Mouse (Mus musculus) layer of hippocampus, adult 8-10 months (tissue): ENCODE measurements at regions not wholly inside any gene's neighbourhood (a gene's known extent, or its start where the extent isn't known, plus 50 kb on each side); places are given as distances from the start of the nearest gene placed in this dataset.

Experiments
- DNase-seq, 2 experiments: peaks; one replicate each; pipeline ENCODE4 v3.0.0; 2022; ENCODE audit warnings: low spot score in 2 of 2

DNA sequence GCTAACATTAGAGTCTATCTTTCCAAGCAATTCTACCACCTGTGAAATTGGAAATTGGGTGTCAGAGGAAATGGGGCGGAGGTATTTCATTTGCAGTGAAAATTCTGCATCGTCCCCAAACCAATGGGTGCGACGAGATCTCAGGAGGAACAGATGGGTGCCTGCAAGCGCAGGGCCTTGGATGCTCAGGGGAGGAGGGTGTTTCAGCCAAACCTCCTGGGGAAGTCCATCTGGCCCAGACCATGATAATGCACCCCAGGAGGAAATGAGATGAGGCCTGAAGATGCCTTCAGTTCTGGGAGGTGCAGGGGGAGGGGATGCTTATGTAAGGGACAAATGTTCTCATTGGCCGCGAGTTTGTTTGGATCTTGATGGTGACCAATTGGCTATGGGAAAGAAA, 205.9 kb upstream of the Dynlrb2 start:
- no peak for DNase-seq

DNA sequence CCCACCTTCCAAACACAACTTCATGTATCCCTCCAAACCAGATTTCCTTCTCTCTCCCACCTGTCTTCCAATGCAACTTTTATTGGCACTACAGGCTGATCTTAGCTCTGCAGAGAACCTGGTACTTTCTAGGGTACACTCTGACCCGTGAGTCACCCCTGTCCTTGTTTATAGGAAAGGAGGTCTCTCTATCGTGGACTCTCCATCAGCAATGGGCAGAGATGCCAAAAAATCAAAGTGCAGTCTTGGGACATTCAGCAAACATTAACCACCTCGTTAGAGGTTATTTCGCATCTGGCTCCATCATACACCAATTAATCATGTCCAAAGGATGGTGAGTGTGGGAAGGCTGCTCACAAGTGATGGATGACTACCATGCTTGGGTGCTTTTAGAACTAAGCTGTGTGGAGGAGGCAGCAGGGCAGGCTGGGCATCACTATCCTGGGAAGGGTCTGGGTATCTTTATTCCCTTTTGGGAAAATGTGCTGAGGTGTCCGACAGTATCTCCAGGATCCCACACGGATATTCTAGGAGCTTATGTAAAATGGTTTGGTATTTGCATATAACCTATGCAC, 214.0 kb upstream of the Dynlrb2 start:
- no peak for DNase-seq

DNA sequence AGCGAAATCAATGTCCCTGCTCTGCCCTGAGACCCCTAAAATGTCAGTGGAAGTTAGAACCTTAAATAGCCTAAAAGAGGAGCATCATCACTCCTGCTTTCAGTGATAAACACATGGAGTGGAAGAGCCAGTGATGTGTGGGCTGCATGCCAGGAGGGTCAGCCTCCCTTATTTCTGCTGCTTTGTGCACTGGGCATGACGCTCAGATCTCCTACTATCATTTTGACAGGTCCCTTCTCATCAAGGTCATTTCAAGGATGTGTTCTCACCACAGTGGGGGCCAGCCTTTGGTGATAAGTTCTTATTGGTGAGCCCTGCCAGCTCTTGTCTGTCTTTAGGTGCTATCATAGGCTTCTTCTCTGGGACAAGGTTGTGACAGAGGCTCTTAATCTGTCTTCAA, 215.5 kb upstream of the Dynlrb2 start:
- no peak for DNase-seq

DNA sequence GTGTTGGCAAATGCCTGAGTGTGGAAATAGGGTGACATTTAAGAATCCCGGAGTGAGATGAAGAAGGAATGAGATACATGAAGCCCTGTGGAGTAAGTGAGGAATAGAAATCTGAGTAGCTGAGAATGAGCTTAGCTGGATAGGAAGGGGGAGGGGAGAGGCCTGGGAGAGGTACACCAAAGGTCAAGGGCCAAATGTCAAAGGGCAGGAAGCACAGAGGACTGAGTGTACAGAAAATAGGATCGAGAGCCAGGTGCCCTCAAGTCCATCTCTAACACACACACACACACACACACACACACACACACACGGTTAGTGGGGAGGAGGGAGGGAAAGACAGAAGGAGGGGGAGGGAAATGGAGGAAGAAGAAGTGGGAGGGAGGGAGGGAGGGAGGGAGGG, 220.8 kb upstream of the Dynlrb2 start:
- no peak for DNase-seq

DNA sequence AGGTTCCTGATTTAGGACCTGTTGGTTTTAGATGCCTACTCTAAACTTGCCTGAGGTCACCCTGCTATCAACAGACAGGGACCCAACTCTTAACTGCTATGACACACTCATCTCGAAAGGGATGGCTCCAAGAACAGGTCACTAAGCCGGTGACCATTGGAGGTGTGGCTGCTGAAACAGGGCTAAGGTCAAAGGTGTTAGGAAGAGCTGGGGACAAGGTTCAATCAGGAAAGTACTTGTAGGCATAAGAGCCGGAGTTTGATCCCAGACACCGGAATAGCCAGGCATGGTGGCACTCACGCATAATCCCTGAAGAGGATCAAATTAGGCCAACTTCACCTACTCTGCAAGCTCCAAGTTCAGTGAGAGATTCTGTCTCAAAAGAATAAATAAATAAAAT, 222.4 kb upstream of the Dynlrb2 start:
- no peak for DNase-seq

DNA sequence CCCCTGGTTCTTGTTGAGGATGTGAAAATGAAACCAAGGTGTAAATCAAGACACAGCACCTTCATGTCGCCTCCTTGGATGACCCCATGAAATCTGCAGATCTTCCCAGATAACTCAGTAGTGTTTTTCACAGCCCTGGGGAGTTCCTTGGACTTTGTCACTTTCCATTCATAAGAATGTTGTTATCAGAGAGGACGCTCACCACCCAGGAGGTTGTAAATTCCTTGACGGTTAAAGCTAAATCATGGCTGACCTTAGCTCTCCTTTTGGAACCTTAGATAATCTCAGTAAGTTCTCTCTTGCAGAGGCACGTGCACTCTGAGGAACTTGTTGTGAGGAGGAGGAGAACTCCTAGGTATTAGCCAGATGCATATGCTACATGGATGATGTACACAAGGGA, 229.8 kb upstream of the Dynlrb2 start:
- no peak for DNase-seq

DNA sequence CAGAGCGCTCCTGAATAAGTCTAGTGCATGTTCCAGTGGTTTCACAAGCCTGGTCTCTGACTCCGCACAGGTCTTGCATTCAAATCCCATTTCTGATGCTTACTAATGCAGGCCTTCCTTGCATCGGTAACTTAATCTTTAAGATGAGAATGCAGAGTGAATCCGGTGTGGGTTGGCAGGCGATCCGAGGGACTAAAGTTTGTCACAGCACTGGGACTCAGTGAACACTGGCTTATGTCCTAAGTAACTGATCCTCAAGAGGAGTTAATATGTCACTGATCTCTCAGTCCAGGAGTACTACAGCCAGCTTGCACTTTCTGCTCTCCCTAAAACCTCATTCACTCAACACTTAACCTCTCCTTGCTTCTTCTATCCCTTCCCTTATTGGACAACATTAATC, 233.5 kb upstream of the Dynlrb2 start:
- no peak for DNase-seq

DNA sequence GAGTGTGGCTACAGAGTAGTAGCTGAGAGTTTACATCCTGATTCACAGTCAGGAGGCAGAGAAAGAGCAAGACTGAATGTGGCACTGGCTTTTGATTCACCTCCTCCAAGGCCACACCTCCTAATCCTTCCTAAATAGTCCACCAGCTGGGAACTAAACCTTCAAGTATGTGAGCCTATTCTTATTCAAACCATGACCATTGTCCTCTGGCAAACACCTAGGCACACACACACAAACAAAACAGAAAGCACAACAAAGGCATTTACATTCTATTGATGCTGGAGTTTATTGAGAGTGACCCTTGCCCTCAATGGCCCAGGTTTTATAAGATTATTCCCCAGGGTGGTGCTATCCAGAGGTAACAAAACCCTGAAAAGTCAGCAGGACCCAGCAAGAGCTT, 235.4 kb upstream of the Dynlrb2 start:
- DNase-seq, result no peak

DNA sequence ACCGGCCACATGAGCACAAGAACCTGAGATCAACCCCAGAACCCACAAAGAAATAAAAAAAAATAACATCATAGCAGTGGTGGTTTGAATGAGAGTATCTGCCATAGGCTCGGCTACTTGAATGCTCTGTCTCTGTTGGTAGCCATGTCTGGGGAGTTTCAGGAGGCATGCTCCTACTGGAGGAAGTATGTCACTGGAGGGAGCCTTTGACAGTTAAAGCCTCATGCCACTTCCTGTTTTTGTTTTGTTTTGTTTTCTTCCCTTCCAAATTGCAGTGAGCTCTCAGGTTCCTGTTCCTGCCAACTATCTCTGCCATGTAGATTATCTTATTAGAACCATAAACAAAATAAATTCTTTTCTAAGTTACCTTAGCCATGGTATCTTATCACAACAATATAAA, 236.1 kb upstream of the Dynlrb2 start:
- DNase-seq, result no peak

DNA sequence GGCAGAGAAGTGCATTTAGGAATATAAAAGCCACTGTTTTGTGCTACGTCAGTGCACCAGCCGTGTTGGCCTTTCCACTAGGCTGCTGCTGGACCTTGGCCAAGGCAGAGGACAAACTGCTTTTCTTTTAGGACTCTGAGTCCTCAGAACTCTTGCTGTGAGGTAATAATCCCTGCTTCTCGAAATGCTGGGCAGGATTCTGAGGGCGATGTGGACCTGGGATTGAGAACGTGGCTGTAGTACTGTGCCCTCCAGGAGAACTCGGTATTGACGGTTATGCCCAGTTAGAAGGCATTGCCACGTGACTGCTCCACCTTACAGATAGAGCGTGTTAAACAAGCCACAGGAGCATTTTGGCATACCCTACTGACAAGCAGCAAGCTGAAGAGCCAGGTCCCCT, 236.6 kb upstream of the Dynlrb2 start:
- DNase-seq, result peak; percentile 11

DNA sequence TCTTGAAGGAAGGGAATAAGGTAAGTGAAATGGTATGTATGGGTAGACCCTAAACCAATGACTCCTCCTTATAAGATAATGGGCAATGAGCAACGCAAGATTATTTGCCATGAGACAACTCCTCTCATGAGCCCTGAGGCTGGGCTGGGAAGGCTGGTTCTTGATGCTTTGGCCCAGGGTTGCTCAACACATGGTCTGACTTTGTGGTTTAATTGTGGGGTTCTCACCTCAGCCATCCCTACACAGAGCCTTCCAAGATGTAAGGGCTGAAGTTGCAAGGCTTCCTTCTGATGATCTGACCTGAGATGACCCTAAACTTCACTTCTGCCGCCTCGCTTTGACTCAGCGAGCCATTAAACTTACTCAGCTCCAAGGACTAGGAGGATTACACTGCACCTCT, 237.8 kb upstream of the Dynlrb2 start:
- DNase-seq, result no peak

DNA sequence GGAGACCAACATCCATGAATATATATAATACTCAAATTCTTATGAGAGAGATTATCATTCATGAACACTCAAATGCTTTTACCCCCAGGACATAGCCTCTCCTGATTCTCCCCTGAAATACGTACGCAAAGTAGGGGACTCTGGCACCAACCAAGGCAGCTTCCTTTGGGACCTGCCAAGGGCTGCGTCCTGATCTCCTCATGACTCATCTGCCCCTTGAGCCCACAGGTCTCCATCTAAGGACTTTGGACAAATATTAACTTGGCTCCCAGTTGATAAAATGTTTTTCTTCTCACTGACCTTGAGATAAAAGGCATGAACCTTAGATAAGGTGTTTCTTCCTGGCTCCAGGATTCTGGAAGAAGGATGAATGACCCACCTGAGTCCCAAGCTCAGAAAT, 239.2 kb upstream of the Dynlrb2 start:
- no peak for DNase-seq

DNA sequence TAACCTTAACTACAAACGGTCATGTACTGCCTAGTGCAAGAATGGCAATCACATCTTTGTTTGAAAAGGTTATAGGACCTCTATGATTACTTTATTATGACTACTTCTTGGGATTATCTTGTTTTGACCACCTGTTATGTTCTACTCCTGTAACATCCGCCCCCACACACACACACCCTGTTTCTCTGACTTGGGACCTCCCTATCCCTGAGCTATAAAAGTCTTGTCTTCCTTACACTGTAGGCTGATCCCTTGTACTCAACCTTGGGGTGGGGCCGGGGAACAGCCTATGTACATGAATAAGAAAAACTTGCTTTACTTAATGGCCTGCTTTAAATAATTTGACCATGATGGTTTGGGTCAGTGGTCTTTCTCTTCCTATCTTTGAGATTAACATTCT, 240.7 kb upstream of the Dynlrb2 start:
- DNase-seq, result no peak

DNA sequence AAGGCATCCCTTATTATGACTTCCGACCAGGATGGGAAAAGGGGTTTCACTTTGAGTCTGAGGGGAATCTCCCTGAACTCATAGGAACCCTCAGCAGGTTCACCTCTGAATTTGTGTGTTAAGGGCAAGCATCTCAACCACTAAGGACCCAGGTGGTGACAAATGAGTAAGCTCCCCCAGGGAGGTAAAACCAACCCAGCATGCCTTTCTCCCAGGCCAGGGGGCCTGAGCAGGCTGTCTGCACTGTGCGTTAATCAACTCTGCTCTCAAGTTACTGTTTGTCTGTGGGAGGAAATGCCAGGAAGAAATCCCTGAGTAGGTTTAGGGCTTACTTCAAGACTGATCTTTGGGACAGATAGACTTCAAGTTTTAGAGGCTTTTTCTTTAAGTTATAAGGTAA, 243.5 kb upstream of the Dynlrb2 start:
- DNase-seq, result no peak

DNA sequence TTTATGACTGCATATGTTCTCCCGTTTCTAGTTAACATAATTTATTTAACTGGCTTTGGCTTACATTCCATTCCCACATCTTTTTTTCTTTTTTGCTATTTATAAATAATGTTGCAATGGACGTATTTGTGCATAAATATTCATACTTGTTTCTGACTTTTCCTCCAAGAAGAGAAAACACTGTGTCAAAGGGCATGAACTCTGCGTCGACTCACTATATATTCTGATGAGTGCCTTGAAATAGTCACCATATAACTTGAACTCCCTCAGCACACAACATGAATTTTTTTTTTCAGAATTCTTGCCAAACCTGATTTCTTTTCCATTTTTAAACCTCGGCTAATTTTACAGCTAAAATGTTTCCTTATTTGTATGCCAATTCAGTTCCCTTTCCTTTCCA, 249.4 kb upstream of the Dynlrb2 start:
- no peak for DNase-seq

DNA sequence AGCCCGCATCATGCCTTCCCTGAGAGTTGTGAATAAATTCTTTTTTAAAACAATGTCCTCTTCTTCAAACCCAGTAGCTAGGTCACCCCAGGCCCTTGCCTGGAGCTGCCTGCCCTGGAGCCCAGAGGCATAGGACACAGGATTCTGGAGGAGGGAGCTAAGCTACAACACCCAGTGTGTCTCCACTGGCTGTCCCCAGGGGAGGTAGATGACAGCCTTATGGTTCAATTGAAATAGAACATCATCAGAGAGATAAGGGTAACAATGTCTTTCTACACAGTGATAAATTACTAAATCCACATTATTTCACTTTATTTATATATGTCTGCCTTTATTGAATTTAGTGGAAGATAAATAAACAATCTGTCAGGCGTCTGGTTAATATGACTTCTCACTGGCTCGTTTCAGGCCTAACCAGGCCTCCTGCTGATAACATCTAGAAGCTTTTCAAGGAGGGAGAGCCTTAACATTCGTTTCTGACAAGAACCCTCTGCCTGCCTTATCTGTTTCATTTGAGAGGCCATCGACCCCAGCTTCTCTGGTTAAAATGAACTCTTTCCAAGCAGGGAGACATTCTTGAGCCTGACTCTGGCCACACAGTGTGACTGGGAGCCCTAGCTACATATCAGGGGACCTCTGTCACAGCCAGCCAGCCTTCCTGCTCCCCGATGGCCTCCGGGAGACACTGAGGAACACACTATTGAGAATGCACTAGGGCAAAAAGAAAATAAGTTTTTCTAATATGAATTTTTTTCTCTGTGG, 252.1 kb upstream of the Dynlrb2 start:
- DNase-seq, result no peak

DNA sequence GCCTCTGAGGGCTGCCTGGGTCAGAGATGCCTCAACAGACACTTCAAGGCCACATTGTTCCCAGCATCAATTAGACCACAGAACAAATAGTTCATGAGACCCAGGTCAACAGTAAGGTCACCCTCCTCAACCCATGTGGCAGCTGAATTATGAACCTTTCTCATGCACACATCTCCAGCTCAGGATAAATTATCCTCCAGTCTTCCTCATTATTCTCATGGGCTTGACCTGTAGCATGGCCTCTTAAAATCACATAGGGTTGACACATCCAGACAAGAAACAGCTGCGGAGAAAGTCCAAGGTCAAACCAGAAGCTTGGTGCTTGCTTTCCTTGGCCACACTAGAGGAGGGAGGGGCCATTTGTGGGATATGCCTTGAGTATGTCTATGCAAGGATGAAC, 256.4 kb upstream of the Dynlrb2 start:
- DNase-seq, result no peak

DNA sequence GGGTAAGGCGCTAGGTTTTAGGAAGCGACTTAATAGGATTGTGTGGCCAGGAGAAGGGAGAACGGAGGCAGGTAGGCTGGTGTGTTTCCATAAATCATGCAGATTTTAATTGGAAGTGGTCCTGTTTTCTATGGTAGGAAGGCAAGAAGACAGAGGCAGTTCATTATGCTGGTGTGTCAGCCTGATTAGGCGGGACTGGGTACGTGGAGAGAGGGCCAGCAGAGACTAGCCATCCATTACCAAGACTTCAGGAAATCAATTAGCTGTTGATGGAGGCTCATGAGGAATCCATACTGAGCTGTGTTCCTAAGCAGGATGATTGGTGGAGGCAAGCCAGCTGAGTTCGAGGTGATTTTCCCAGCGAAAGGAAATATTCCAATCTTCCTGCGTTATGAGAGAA, 261.3 kb upstream of the Dynlrb2 start:
- no peak for DNase-seq

DNA sequence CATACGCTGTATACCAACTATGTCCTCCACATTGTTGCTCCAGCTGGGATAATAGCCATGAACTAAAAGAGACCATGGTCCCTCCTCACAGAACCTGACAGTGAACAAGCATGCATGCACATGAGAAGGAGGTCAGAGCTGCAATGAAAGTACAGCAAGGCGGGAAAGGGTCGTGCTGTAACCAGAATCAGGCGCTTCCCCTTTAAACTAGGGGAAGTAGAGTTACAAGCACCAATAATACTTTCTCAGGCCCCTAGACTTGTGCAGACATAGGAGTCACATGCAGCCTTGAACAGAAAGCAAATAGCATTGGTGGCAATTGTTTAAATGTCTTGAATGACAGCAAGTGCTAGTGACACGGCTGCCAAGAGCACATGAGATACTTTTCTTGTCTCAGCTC, 261.8 kb upstream of the Dynlrb2 start:
- no peak for DNase-seq

DNA sequence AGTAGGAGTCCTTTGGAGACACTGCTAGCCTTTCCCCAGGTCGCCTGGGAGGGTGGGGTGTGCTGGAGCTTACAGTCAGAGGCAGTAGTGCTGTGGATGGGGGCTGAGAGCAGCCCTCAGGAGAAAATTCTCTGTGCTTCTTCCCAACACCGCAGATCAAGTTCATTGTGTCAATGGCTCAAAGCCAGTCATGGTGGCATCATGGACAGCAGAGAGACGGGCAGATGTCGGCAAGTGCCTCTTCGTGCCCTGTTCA, 262.9 kb upstream of the Dynlrb2 start:
- no peak for DNase-seq

DNA sequence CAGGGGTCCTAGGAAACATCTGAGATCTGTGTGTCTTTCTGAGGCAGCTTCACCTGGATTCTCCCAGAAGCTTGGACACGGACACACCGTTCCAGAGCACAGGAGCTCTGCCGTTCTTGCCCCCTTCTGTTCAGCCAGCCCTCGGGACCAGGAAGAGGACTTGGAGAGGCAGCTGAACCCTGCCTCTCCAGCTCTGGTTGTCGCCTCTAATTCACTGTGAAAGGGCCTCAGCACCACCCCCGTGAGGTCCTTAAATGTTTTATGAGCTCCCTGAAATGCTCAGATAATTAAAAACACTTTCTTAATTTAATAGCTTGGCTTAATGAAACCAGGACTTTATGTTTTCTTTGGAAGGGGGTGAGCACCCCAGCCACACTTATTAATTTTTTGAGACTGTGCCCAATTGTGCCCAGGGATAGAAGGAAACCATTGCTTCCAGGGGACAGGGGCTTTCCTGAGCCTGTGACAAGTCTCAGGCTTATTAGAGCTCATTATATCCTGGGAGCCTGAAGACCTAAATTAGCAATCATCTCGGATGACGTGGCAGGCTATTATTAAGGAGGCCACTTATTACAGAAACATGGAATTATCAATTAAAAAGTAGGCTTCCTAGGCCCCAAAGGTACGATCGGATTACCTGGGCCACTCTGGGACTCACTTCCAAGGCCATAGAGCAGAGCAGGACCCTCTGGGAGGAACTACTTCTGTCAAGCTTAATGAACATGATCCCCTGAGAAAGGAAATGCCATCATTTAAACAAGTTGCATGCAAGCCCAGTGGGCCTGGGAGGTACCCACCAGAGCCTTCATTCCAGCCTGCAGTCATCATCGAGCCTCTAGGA, 263.4 kb upstream of the Dynlrb2 start:
- no peak for DNase-seq

DNA sequence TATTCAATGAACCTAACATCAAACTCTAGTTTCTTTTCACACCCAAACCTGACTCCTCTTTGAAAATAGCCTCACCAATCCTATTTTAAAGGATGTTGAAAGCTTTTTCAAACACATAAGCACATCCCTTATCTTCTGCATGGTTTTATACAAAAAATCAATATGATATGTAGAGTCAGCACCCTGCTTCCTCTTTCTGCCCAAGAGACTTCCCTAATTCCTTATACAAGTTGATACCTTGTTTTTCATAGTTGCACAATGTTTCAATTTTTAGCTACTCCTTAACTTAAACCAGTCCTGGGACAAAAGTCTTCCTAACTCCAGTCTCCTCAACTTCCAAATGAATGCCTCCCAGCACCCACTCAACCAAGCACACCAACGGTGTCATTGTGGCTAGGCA, 266.1 kb upstream of the Dynlrb2 start:
- no peak for DNase-seq

DNA sequence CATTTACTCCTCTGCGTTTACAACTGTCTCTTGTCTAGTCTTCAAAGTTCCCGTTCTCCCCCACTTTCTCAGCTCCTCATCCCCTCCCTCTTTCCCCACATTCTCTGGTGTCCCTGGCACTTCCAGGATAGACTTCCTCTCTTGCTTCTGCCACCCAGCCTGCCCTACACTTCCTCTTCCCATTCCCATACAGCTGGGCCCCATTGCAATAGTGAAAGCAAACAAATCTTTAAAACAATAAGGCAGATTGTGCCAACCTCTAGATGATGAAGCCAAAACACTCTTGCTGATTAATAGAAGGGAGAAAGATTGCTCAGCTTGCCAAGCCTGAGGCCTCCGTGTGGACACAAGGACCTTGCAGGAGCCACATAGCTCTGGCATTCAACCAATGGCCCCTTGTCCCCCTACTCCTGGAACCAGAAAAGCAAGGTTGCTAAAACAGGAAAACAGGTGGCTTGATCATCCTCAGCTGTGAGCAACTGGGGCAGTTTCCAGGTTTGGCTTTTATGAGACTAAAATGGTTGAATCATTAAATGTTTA, 267.1 kb upstream of the Dynlrb2 start:
- peak in 1 of 2 experiments; percentile 31 for DNase-seq
